Mouse (Mus musculus) CD4-positive helper T cell, adult 2 months (primary cell): ENCODE measurements around the gene Gpc5.
A peak's percentile ranks its signal among the peaks of the same experiment; 100 is the strongest.
"Not testable (repeated sequence)": the region's sequence is repeated elsewhere in the genome, so short reads cannot be mapped to it uniquely, and the experiment has no call there.

ENCODE experiments used
- DNase-seq: peaks from one replicate; pipeline ENCODE4 v3.0.0-alpha.2; 2012; ENCODE audit warnings: low read depth, missing footprints, low spot score

Gene Gpc5

GRCm38 (mm10) chr14:115092081-115092480 lies at the start of gene Gpc5:
Gene Gpc5 (plus strand): TSS chr14:115092215.
- peak; percentile 83 for DNase-seq

GRCm38 (mm10) chr14:115042660-115043059 lies 49.4 kb upstream of the Gpc5 start:
- peak; percentile 30 for DNase-seq

DNA sequence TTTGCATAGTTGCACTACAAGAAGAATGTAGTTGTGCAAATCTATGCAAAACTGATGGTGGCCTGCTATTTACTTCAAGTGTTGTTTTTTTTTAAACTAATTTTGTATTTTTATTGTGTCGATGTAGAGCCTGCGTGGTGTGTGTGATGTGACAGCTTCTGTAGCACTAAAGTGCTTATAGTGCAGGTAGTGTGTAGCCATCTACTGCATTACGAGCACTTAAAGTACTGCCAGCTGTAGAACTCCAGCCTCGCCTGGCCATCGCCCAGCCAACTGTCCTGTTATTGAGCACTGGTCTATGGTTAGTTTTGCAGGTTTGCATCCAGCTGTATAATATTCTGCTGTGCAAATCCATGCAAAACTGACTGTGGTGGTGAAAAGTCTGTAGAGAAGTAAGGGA lies 48.0 kb upstream of the Gpc5 start:
- DNase-seq = no peak

DNA sequence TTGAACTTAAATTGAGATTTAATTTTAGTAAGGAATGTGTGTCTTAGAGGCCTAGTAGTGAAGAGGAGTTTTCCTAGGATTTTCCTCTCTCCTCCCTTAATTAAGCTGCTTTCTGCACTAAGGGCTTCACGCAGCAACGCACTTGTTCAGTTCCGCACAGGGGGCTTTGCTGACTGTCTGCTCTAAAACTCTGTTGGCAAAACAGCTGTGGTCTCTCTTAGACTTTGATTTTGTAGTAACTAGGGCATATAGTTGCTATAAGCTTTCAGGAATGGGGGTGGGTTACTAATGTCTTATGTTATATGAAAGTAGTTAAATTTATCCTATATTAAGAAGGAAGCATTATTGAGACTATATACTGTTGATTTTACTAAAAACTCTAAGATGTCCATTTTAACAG lies 46.3 kb upstream of the Gpc5 start:
- no peak for DNase-seq

DNA sequence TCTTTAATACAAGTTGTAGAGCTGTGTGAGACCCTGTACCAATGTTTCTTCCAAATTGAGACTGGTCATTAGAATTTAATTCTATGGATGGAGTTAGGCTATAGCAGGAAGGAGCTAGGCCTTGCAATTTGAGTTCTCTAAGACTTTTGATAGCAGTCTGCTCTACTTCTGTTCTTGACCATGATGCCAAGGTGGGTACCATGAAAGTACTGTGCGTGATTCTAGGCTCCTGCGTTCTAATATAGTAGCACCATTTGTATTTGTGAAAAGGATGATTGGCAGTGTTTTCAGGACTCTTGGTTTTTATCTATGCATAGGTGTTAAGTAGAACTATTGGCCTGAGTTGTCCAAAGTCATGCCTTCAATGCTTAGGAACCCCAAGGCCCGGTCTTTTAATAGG lies 44.7 kb upstream of the Gpc5 start:
- no peak for DNase-seq

GRCm38 (mm10) chr14:115047990-115048862 lies 43.8 kb upstream of the Gpc5 start:
- DNase-seq = no peak

GRCm38 (mm10) chr14:115048863-115049566 lies 43.0 kb upstream of the Gpc5 start:
- no peak for DNase-seq

- DNase-seq = no peak
These were observed 42.2 kb upstream of the Gpc5 start for GRCm38 (mm10) chr14:115049831-115050230.

- no peak for DNase-seq
These were observed 40.8 kb upstream of the Gpc5 start for GRCm38 (mm10) chr14:115051106-115051760.

DNA sequence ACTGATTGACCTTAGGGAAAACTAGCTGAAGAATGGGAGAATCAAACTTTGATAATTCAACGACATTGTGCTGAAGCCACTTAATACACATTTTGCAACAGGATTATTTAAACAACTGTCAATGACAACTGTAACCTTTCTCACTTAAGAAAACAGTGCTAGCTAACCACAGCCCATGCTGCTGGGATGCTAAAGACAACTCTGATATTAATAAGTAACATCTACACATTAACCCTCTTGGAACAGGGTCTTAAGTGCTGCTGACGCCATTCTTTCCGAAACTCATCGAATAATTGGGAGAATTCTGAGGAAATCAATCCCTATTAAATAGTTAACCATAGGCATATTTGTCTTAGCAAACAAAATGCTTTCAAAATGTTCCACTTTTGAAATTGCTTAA lies 39.6 kb upstream of the Gpc5 start:
- no peak for DNase-seq

DNA sequence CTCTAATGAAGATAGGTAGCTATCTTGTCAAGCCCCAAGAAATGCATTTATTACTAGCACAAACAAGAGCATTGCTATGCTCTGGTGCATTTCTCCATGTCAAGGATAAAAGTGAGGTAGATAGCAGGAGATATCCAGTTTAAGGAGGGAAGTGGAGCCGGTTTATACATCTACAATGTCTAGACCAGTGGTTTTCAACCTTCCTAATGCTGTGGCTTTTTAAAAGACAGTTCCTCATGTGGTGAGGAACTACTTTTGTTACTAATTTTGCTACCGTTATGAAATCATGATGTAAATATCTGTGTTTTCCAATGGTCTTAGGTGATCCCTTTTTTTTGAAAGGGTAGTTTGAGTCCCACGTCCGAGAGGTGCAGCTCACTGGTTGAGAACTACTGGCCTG lies 37.8 kb upstream of the Gpc5 start:
- no peak for DNase-seq

DNA sequence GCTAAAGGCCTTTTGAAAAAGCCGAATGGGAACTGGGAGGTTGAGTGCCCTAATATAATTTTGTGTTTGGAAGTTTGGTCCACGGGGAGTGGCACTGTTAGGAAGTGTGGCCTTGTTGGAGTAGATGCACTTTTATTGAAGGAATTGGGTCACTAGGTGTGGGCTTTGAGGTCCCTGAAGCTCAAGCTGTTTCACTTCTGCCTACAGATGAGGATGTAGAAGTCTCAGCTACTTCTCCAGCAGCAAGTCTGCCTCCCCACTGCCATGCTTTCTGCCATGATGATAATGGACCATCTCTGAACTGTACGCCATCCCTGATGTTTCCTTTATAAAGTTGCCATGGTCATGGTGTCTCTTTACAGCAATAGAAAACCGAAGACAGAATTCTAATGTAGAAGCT lies 34.5 kb upstream of the Gpc5 start:
- no peak for DNase-seq

- not testable (repeated sequence) for DNase-seq
These were observed 25.9 kb upstream of the Gpc5 start for GRCm38 (mm10) chr14:115066164-115066563.

- no peak for DNase-seq
These were observed 21.5 kb upstream of the Gpc5 start for GRCm38 (mm10) chr14:115070534-115070933.

GRCm38 (mm10) chr14:115077340-115077739 lies 14.7 kb upstream of the Gpc5 start:
- DNase-seq = no peak

DNA sequence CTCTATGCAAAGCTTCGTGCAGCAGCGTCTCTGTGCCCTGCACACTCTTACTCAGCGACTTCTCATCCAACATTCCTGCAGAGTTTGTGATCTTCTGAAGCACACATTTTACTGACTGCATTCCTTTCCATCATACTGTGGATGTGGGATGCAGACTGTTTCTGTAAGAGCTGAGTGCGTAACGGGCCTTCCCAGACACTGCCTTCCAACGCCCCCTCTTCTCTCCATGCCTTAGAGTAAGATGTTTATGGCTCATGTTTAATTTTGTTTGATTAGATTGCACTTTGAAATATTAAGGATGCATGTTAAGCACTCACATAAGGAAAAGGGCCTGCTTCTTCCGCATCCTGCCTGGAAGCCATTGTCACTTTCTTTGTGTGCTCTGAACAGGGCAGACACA lies 14.0 kb upstream of the Gpc5 start:
- no peak for DNase-seq

- DNase-seq = no peak
These were observed 10.1 kb upstream of the Gpc5 start for GRCm38 (mm10) chr14:115081728-115082502.

- no peak for DNase-seq
These were observed 1.5 kb upstream of the Gpc5 start for GRCm38 (mm10) chr14:115090516-115090915.

GRCm38 (mm10) chr14:115092510-115092909 lies 495 bp downstream of the Gpc5 start:
- no peak for DNase-seq

DNA sequence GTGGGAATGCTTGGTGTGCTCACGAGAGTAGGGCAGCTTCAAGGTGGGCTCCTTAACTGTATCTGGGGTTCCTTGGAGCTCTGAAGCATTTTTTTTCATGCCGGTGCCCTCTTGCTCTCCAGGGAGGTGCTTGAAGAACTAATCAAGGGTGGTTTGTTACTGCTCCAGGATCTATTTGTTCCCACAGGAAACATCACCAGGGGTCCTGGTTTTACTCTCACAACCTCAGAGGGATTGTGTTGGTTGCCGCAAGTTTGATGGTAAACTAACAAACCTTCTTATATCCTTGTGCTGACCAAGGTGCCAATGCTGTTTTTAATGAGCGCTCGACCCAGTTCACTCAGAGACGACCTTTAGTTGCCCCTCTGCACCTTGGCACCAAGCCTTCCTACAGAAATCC lies 937 bp downstream of the Gpc5 start:
- DNase-seq = no peak

- no peak for DNase-seq
These were observed 8.7 kb downstream of the Gpc5 start for GRCm38 (mm10) chr14:115100617-115101299.
